Mouse (Mus musculus): ENCODE results near the gene Ttc30a2.
"Not testable (repeated sequence)": the region's sequence is repeated elsewhere in the genome, so short reads cannot be mapped to it uniquely, and the experiment has no call there.

Ttc30a2 gene

GRCm38 (mm10) chr2:75981440-75982081, 3.6 kb upstream of the Ttc30a2 start, which contains the start of gene Ttc30a1:
TSS of gene Ttc30a1 (minus strand) at chr2:75981967.
- peak; percentile 63 for DNase-seq (ENCODE audit: low spot score)

- not testable (repeated sequence) for DNase-seq (ENCODE audit: low spot score)
Measured at GRCm38 (mm10) chr2:75980933-75981439, 3.0 kb upstream of the Ttc30a2 start.

- DNase-seq (ENCODE audit: low spot score), result not testable (repeated sequence)
Measured at GRCm38 (mm10) chr2:75976070-75976469, 1.9 kb downstream of the Ttc30a2 start.

- DNase-seq (ENCODE audit: low spot score), result no peak
Measured at GRCm38 (mm10) chr2:75974131-75974530, 3.8 kb downstream of the Ttc30a2 start.

- peak; percentile 54 for DNase-seq (ENCODE audit: low spot score)
Measured at GRCm38 (mm10) chr2:75964972-75965371, 13.0 kb downstream of the Ttc30a2 start.

GRCm38 (mm10) chr2:75964512-75964911, 13.5 kb downstream of the Ttc30a2 start:
- peak; percentile 58 for DNase-seq (ENCODE audit: low spot score)

- no peak for DNase-seq (ENCODE audit: low spot score)
Measured at GRCm38 (mm10) chr2:75964051-75964450, 13.9 kb downstream of the Ttc30a2 start.

GRCm38 (mm10) chr2:75963211-75963840, 14.6 kb downstream of the Ttc30a2 start:
- DNase-seq (ENCODE audit: low spot score), result no peak

- DNase-seq (ENCODE audit: low spot score), result no peak
Measured at GRCm38 (mm10) chr2:75960366-75961330, 17.3 kb downstream of the Ttc30a2 start.

GRCm38 (mm10) chr2:75959850-75960365, 18.1 kb downstream of the Ttc30a2 start:
- no peak for DNase-seq (ENCODE audit: low spot score)

GRCm38 (mm10) chr2:75959183-75959849, 18.7 kb downstream of the Ttc30a2 start:
- no peak for DNase-seq (ENCODE audit: low spot score)

- no peak for DNase-seq (ENCODE audit: low spot score)
Measured at GRCm38 (mm10) chr2:75955709-75956108, 22.3 kb downstream of the Ttc30a2 start.

GRCm38 (mm10) chr2:75953320-75953719, 24.6 kb downstream of the Ttc30a2 start:
- no peak for DNase-seq (ENCODE audit: low spot score)

- DNase-seq (ENCODE audit: low spot score), result no peak
Measured at GRCm38 (mm10) chr2:75950685-75951084, 27.3 kb downstream of the Ttc30a2 start.

- DNase-seq (ENCODE audit: low spot score), result peak; percentile 81
Measured at GRCm38 (mm10) chr2:75938117-75939063, 39.6 kb downstream of the Ttc30a2 start, which contains the start of gene Ttc30b. TSS of gene Ttc30b (minus strand) at chr2:75938585.

- DNase-seq (ENCODE audit: low spot score), result not testable (repeated sequence)
Measured at GRCm38 (mm10) chr2:75937520-75938116, 40.4 kb downstream of the Ttc30a2 start.

GRCm38 (mm10) chr2:75936685-75937084, 41.3 kb downstream of the Ttc30a2 start:
- DNase-seq (ENCODE audit: low spot score), result not testable (repeated sequence)

GRCm38 (mm10) chr2:75933541-75933940, 44.4 kb downstream of the Ttc30a2 start:
- no peak for DNase-seq (ENCODE audit: low spot score)

- DNase-seq (ENCODE audit: low spot score), result no peak
Measured at GRCm38 (mm10) chr2:75930941-75931340, 47.0 kb downstream of the Ttc30a2 start.

Data from ovary, postnatal 14 days (tissue).